Mouse (Mus musculus) ES-E14 (cell line): ENCODE measurements around the gene Ctrb1. TPM values are rescaled to one million over a fixed set of nuclear protein-coding genes. Genes with fewer than 3 reads are reported as not detected.

Source experiments
- DNase-seq: peaks from one replicate; pipeline ENCODE4 v3.0.0-alpha.2; 2013; ENCODE audit warnings: low read depth, low spot score
- H3K27ac ChIP-seq: 2 replicates; pipeline ENCODE4 v1.5.1; 2012; ENCODE audit warnings: low read depth, mild to moderate bottlenecking, low read length, moderate library complexity, mixed read lengths; ENCODE audit not compliant: poor library complexity, insufficient read depth, severe bottlenecking
- H3K36me3 ChIP-seq: 2 replicates; pipeline ENCODE4 v1.6.1; 2012; ENCODE audit warnings: mild to moderate bottlenecking, low read length, moderate library complexity, mixed read lengths; ENCODE audit not compliant: control insufficient read depth, poor library complexity, insufficient read depth, severe bottlenecking
- H3K4me1 ChIP-seq, 2 experiments: fragments of 150-350 bp in 1 of 2; sonication (generic) in 1 of 2; 2 replicates each; pipeline ENCODE4 v1.6.1; 2012; ENCODE audit warnings: low read length in 2 of 2, mild to moderate bottlenecking in 1 of 2, mixed read lengths in 1 of 2; ENCODE audit not compliant: control insufficient read depth in 2 of 2, insufficient read depth in 2 of 2, poor library complexity in 1 of 2
- H3K4me3 ChIP-seq, 2 experiments: fragments of 150-350 bp in 1 of 2; sonication (generic) in 1 of 2; 2 replicates each; pipeline ENCODE4 v1.5.1; 2012; ENCODE audit warnings: low read length in 2 of 2, low read depth in 1 of 2, mild to moderate bottlenecking in 1 of 2, mixed read lengths in 1 of 2; ENCODE audit not compliant: insufficient read depth in 1 of 2, poor library complexity in 1 of 2, severe bottlenecking in 1 of 2
- H3K9ac ChIP-seq: 2 replicates; pipeline ENCODE4 v1.6.1; 2012; ENCODE audit warnings: low read depth, mild to moderate bottlenecking, low read length, mixed read lengths; ENCODE audit not compliant: poor library complexity, insufficient read depth, severe bottlenecking
- H3K9me3 ChIP-seq: fragments of 150-350 bp; sonication (generic); 2 replicates; pipeline ENCODE4 v1.6.1; 2012; ENCODE audit warnings: low read depth, mild to moderate bottlenecking, low read length; ENCODE audit not compliant: control insufficient read depth, insufficient read depth
- CHD2 ChIP-seq: IDR thresholded peaks from 2 replicates; pipeline ENCODE4 v1.6.1; 2014; ENCODE audit warnings: mild to moderate bottlenecking, low read depth, low read length, inconsistent platforms
- HCFC1 ChIP-seq: IDR thresholded peaks from 2 replicates; pipeline ENCODE4 v1.6.1; 2012; ENCODE audit warnings: low read length, inconsistent platforms, borderline replicate concordance; ENCODE audit not compliant: insufficient read depth
- MAFK ChIP-seq: IDR thresholded peaks from 2 replicates; pipeline ENCODE4 v1.6.1; 2014; ENCODE audit warnings: mild to moderate bottlenecking, low read depth, low read length, inconsistent platforms; ENCODE audit not compliant: insufficient read depth
- ZC3H11A ChIP-seq: IDR thresholded peaks from 2 replicates; pipeline ENCODE4 v1.6.1; 2012; ENCODE audit warnings: low read depth, mild to moderate bottlenecking, inconsistent platforms, low read length, borderline replicate concordance
- ZNF384 ChIP-seq: IDR thresholded peaks from 2 replicates; pipeline ENCODE4 v1.6.1; 2012; ENCODE audit warnings: low read depth, low read length, inconsistent platforms
- in situ Hi-C, 2 experiments: fragments of 600-800 bp; cut with MboI; formaldehyde crosslinking; loops; one replicate each; pipeline ENCODE4 v1.15.1; 2025; ENCODE audit warnings: low sequenced_read_pairs in 2 of 2, inconsistent platforms in 1 of 2; ENCODE audit not compliant: unreplicated experiment in 2 of 2
- total RNA-seq: library from RNA; depleted of rRNA; stranded (reverse); fragments of 300-350 nt; gene quantifications from 2 replicates; pipeline ENCODE4 v1.2.3, GENCODE M21; 2012

The Ctrb1 gene
- total RNA-seq, 1 experiment: 0.22 TPM

GRCm38 (mm10) chr8:111708265-111708664, 17.5 kb upstream of the Ctrb1 start:
- no peaks in the 10 kb centered on the region for H3K9me3 ChIP-seq
- H3K27ac ChIP-seq: no peak overlapping the region
- H3K4me3 ChIP-seq: no peak overlapping the region
- in situ Hi-C loops: loop anchor here in 1 of 2 experiments (10.0 kb wide), 1 partner anchor 127 kb away; no protein-coding TSS in a partner anchor
- H3K4me1 ChIP-seq: peaks cover 0 to 23% of the 10 kb centered on the region in 2 experiments; a peak in 2 of 4 replicates
- H3K9ac ChIP-seq: no peak overlapping the region; the same call in 1 of the 2 replicates
- no peak for DNase-seq
- TF ChIP-seq ZNF384 (no peak), HCFC1 (no peak), ZC3H11A (no peak), MAFK (peak; percentile 68; the same call in 1 of the 2 replicates)
- H3K36me3 ChIP-seq: peaks cover 28% of the 10 kb centered on the region

- no peak for DNase-seq
- Histone ChIP-seq H3K9ac (no peak overlapping the region), H3K4me3 (no peak overlapping the region), H3K27ac (no peak overlapping the region), H3K4me1 (peaks cover 0 to 23% of the 10 kb centered on the region in 2 experiments; a peak in 2 of 4 replicates), H3K36me3 (peaks cover 8% of the 10 kb centered on the region), H3K9me3 (no peaks in the 10 kb centered on the region)
- in situ Hi-C loops: loop anchor here in 1 of 2 experiments (10.0 kb wide), 1 partner anchor 129 kb away; no protein-coding TSS in a partner anchor
- TF ChIP-seq HCFC1: no peak
- no peak for TF ChIP-seq CHD2
- TF ChIP-seq ZNF384: no peak
- TF ChIP-seq MAFK: no peak
- TF ChIP-seq ZC3H11A: no peak
Measured at GRCm38 (mm10) chr8:111705699-111706098, 14.9 kb upstream of the Ctrb1 start.

DNA sequence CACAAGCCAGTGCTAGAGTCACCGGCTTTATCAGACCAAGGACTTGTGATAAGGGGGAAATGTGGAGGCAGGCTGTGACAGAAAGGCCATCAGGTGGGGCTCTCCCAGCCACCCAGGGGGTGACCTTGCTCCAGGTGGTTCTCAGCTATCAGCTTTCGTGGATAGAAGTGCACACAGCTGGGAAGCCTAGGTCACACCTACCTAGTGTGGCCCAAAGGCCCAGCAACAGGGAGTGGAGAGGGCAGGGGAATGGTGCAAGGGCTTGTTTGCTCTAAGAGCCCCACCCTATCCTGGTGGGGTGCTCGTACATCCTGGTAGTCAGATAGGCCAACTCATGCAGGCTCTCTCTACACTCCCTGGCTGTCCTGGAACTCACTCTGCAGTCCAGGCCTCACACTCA, 14.4 kb upstream of the Ctrb1 start:
- in situ Hi-C loops: loop anchor here in 1 of 2 experiments (10.0 kb wide), 1 partner anchor 130 kb away; no protein-coding TSS in a partner anchor
- TF ChIP-seq CHD2: no peak
- TF ChIP-seq MAFK: no peak
- no peak for TF ChIP-seq HCFC1
- no peak for TF ChIP-seq ZNF384
- no peak for TF ChIP-seq ZC3H11A
- H3K9ac ChIP-seq: no peak overlapping the region
- H3K9me3 ChIP-seq: no peaks in the 10 kb centered on the region
- no peak overlapping the region for H3K4me3 ChIP-seq
- H3K4me1 ChIP-seq: peaks cover 0 to 23% of the 10 kb centered on the region in 2 experiments; a peak in 2 of 4 replicates
- no peak overlapping the region for H3K27ac ChIP-seq
- peaks cover 5% of the 10 kb centered on the region for H3K36me3 ChIP-seq
- no peak for DNase-seq

DNA sequence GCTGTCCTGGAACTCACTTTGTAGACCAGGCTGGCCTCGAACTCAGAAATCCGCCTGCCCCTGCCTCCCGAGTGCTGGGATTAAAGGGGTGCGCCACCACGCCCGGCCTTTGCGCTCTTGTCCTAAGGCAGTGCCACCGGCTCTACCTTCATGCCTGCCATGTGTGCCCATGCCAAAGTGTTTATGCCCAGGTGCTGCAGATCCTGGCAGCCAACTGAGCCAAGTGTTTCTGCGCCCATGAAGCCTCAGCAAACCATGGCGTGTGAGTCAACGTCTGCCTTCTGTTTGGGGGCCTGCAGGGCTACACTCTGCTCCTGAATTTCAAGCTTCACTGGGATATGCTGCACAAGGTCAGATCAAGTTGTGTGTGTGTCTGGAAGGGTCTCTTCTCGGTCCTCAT, 13.8 kb upstream of the Ctrb1 start:
- Histone ChIP-seq H3K27ac (no peak overlapping the region), H3K4me1 (peaks cover 0 to 25% of the 10 kb centered on the region in 2 experiments; a peak in 2 of 4 replicates), H3K36me3 (peaks cover under 1% of the 10 kb centered on the region; the same call in 1 of the 2 replicates), H3K9ac (no peak overlapping the region), H3K9me3 (no peaks in the 10 kb centered on the region), H3K4me3 (no peak overlapping the region)
- DNase-seq: no peak
- no peak for TF ChIP-seq HCFC1
- no peak for TF ChIP-seq ZC3H11A
- no peak for TF ChIP-seq MAFK
- no peak for TF ChIP-seq ZNF384
- TF ChIP-seq CHD2: no peak
- in situ Hi-C loops: loop anchor here in 1 of 2 experiments (10.0 kb wide), 1 partner anchor 130 kb away; no protein-coding TSS in a partner anchor
